Mouse (Mus musculus) gastrocnemius, postnatal 25 days (tissue): Measurements from ENCODE around the gene Fzr1. TPM values are rescaled to one million over a fixed set of nuclear protein-coding genes. Genes with fewer than 3 reads are reported as not detected.
A peak's percentile ranks its signal among the peaks of the same experiment; 100 is the strongest.

Source experiments
- DNase-seq: peaks from one replicate; pipeline ENCODE4 v3.0.0; 2022
- total RNA-seq, 2 experiments: library from RNA; stranded (reverse); gene quantifications; 1 replicate in 1 of 2; 2 replicates in 1 of 2; pipeline ENCODE4 v1.2.3; 2021

Gene Fzr1
- total RNA-seq, 2 experiments from 2014 or later = 13.5 to 14.0 TPM

- no peak for DNase-seq
Measured at GRCm38 (mm10) chr10:81355533-81355932, 22.8 kb downstream of the Fzr1 start.

GRCm38 (mm10) chr10:81354738-81355477, 23.4 kb downstream of the Fzr1 start:
- no peak for DNase-seq

GRCm38 (mm10) chr10:81351678-81352291, 26.5 kb downstream of the Fzr1 start:
- DNase-seq = no peak

- peak; percentile 99 for DNase-seq
Measured at GRCm38 (mm10) chr10:81350351-81351063, 27.8 kb downstream of the Fzr1 start, which contains the start of gene Hmg20b. Gene Hmg20b, minus strand, starts transcription at chr10:81350480.

- DNase-seq = no peak
Measured at GRCm38 (mm10) chr10:81349961-81350350, 28.4 kb downstream of the Fzr1 start.

GRCm38 (mm10) chr10:81349146-81349545, 29.2 kb downstream of the Fzr1 start:
- no peak for DNase-seq

- DNase-seq = no peak
Measured at GRCm38 (mm10) chr10:81346453-81347067, 31.8 kb downstream of the Fzr1 start.

GRCm38 (mm10) chr10:81345162-81345534, 33.2 kb downstream of the Fzr1 start:
- DNase-seq = no peak

GRCm38 (mm10) chr10:81344421-81345161, 33.7 kb downstream of the Fzr1 start:
- no peak for DNase-seq

- DNase-seq = no peak
Measured at GRCm38 (mm10) chr10:81342686-81343505, 35.4 kb downstream of the Fzr1 start, which contains the start of gene Gipc3. Gene Gipc3, minus strand, starts transcription at chr10:81343266.

- DNase-seq = no peak
Measured at GRCm38 (mm10) chr10:81341333-81341949, 36.9 kb downstream of the Fzr1 start.

GRCm38 (mm10) chr10:81340551-81341332, 37.6 kb downstream of the Fzr1 start:
- DNase-seq = no peak

- DNase-seq = no peak
Measured at GRCm38 (mm10) chr10:81336558-81336957, 41.8 kb downstream of the Fzr1 start.

- no peak for DNase-seq
Measured at GRCm38 (mm10) chr10:81335393-81336340, 42.6 kb downstream of the Fzr1 start.

GRCm38 (mm10) chr10:81334324-81334723, 44.0 kb downstream of the Fzr1 start:
- DNase-seq = no peak

GRCm38 (mm10) chr10:81332277-81332676, 46.0 kb downstream of the Fzr1 start:
- DNase-seq = no peak

- DNase-seq = peak; percentile 58
Measured at GRCm38 (mm10) chr10:81330007-81330406, 48.3 kb downstream of the Fzr1 start.

GRCm38 (mm10) chr10:81329194-81329975, 48.9 kb downstream of the Fzr1 start:
- DNase-seq = no peak
